Mouse (Mus musculus): ENCODE measurements around the gene Zzef1. TPM values are rescaled to one million over a fixed set of nuclear protein-coding genes. Genes with fewer than 3 reads are reported as not detected.

Gene Zzef1
- polyA plus RNA-seq (2012; ENCODE audit: insufficient read depth, low replicate concordance), result 8.9 and 9.1 TPM in 2 replicates

- H3K36me3 ChIP-seq (replicated peaks; ENCODE audit: low read length), result peaks cover 22% of the 10 kb centered on the region
- TF ChIP-seq GATA1 (IDR thresholded peaks at IDR 0.05; ENCODE audit: borderline replicate concordance, low read length), result no peak
- TF ChIP-seq FLI1 (IDR thresholded peaks at IDR 0.05; ENCODE audit: low read length), result peak; percentile 28; the same call in 1 of the 2 replicates
- H3K4me1 ChIP-seq, result peaks cover 57% of the 10 kb centered on the region
- no peaks in the 10 kb centered on the region for H3K27me3 ChIP-seq (replicated peaks)
- no peaks in the 10 kb centered on the region for H3K9me3 ChIP-seq
- peak within 1 kb of the TSS; percentile 99 for H3K4me3 ChIP-seq (replicated peaks)
Measured at GRCm38 (mm10) chr11:72795455-72796295, at the start of gene Zzef1, which contains the start of gene Cyb5d2. Gene Zzef1 (plus strand): TSS chr11:72796226. Gene Cyb5d2 (minus strand): TSS chr11:72796142.

GRCm38 (mm10) chr11:72751956-72752355 is 44.1 kb upstream of the Zzef1 start:
- H3K4me1 ChIP-seq, result peaks cover 14% of the 10 kb centered on the region
- H3K36me3 ChIP-seq (replicated peaks; ENCODE audit: low read length), result peaks cover 98% of the 10 kb centered on the region
- H3K4me3 ChIP-seq (replicated peaks), result no peak overlapping the region
- H3K9me3 ChIP-seq, result no peaks in the 10 kb centered on the region
- H3K27me3 ChIP-seq (replicated peaks), result no peaks in the 10 kb centered on the region
- no peak for TF ChIP-seq GATA1 (IDR thresholded peaks at IDR 0.05; ENCODE audit: borderline replicate concordance, low read length)
- TF ChIP-seq FLI1 (IDR thresholded peaks at IDR 0.05; ENCODE audit: low read length), result no peak

- Histone ChIP-seq H3K36me3 (replicated peaks; ENCODE audit: low read length) (peaks cover 97% of the 10 kb centered on the region), H3K4me3 (replicated peaks) (peak overlapping the region; percentile 65), H3K9me3 (no peaks in the 10 kb centered on the region), H3K27me3 (replicated peaks) (no peaks in the 10 kb centered on the region), H3K4me1 (peaks cover 18% of the 10 kb centered on the region)
- TF ChIP-seq FLI1 (IDR thresholded peaks at IDR 0.05; ENCODE audit: low read length), result no peak
- no peak for TF ChIP-seq GATA1 (IDR thresholded peaks at IDR 0.05; ENCODE audit: borderline replicate concordance, low read length)
Measured at GRCm38 (mm10) chr11:72758316-72758715, 37.7 kb upstream of the Zzef1 start.

- no peak for TF ChIP-seq FLI1 (IDR thresholded peaks at IDR 0.05; ENCODE audit: low read length)
- TF ChIP-seq GATA1 (IDR thresholded peaks at IDR 0.05; ENCODE audit: borderline replicate concordance, low read length), result no peak
Measured at GRCm38 (mm10) chr11:72759581-72759980, 36.4 kb upstream of the Zzef1 start.

GRCm38 (mm10) chr11:72760781-72761180 is 35.2 kb upstream of the Zzef1 start:
- Histone ChIP-seq H3K4me3 (replicated peaks) (no peak overlapping the region), H3K27me3 (replicated peaks) (no peaks in the 10 kb centered on the region), H3K36me3 (replicated peaks; ENCODE audit: low read length) (peaks cover 89% of the 10 kb centered on the region), H3K4me1 (peaks cover 18% of the 10 kb centered on the region), H3K9me3 (no peaks in the 10 kb centered on the region)
- no peak for TF ChIP-seq FLI1 (IDR thresholded peaks at IDR 0.05; ENCODE audit: low read length)
- TF ChIP-seq GATA1 (IDR thresholded peaks at IDR 0.05; ENCODE audit: borderline replicate concordance, low read length), result no peak

More at GRCm38 (mm10) chr11:72759581-72759980, 36.4 kb upstream of the Zzef1 start:
- Histone ChIP-seq H3K4me3 (replicated peaks) (no peak overlapping the region), H3K4me1 (peaks cover 18% of the 10 kb centered on the region), H3K9me3 (no peaks in the 10 kb centered on the region), H3K36me3 (replicated peaks; ENCODE audit: low read length) (peaks cover 97% of the 10 kb centered on the region), H3K27me3 (replicated peaks) (no peaks in the 10 kb centered on the region)

GRCm38 (mm10) chr11:72764270-72764669 is 31.8 kb upstream of the Zzef1 start:
- Histone ChIP-seq H3K27me3 (replicated peaks) (no peaks in the 10 kb centered on the region), H3K36me3 (replicated peaks; ENCODE audit: low read length) (peaks cover 78% of the 10 kb centered on the region), H3K9me3 (no peaks in the 10 kb centered on the region), H3K4me3 (replicated peaks) (no peak overlapping the region), H3K4me1 (peaks cover 6% of the 10 kb centered on the region)
- TF ChIP-seq GATA1 (IDR thresholded peaks at IDR 0.05; ENCODE audit: borderline replicate concordance, low read length) (no peak), FLI1 (IDR thresholded peaks at IDR 0.05; ENCODE audit: low read length) (no peak)

GRCm38 (mm10) chr11:72767716-72768115 is 28.3 kb upstream of the Zzef1 start:
- no peak overlapping the region for H3K4me3 ChIP-seq (replicated peaks)
- H3K9me3 ChIP-seq, result no peaks in the 10 kb centered on the region; the same call in 1 of the 2 replicates
- peaks cover 72% of the 10 kb centered on the region for H3K36me3 ChIP-seq (replicated peaks; ENCODE audit: low read length)
- TF ChIP-seq FLI1 (IDR thresholded peaks at IDR 0.05; ENCODE audit: low read length) (no peak), GATA1 (IDR thresholded peaks at IDR 0.05; ENCODE audit: borderline replicate concordance, low read length) (no peak)
- H3K4me1 ChIP-seq, result no peaks in the 10 kb centered on the region
- H3K27me3 ChIP-seq (replicated peaks), result no peaks in the 10 kb centered on the region

GRCm38 (mm10) chr11:72769061-72769460 is 27.0 kb upstream of the Zzef1 start:
- H3K4me3 ChIP-seq (replicated peaks), result no peak overlapping the region
- TF ChIP-seq FLI1 (IDR thresholded peaks at IDR 0.05; ENCODE audit: low read length) (no peak), GATA1 (IDR thresholded peaks at IDR 0.05; ENCODE audit: borderline replicate concordance, low read length) (no peak)
- H3K27me3 ChIP-seq (replicated peaks), result no peaks in the 10 kb centered on the region
- no peaks in the 10 kb centered on the region for H3K4me1 ChIP-seq
- no peaks in the 10 kb centered on the region; the same call in 1 of the 2 replicates for H3K9me3 ChIP-seq
- peaks cover 58% of the 10 kb centered on the region for H3K36me3 ChIP-seq (replicated peaks; ENCODE audit: low read length)

GRCm38 (mm10) chr11:72770324-72770723 is 25.7 kb upstream of the Zzef1 start:
- no peak for TF ChIP-seq GATA1 (IDR thresholded peaks at IDR 0.05; ENCODE audit: borderline replicate concordance, low read length)
- no peak for TF ChIP-seq FLI1 (IDR thresholded peaks at IDR 0.05; ENCODE audit: low read length)
- H3K36me3 ChIP-seq (replicated peaks; ENCODE audit: low read length), result peaks cover 52% of the 10 kb centered on the region
- H3K4me1 ChIP-seq, result no peaks in the 10 kb centered on the region
- no peaks in the 10 kb centered on the region; the same call in 1 of the 2 replicates for H3K9me3 ChIP-seq
- no peaks in the 10 kb centered on the region for H3K27me3 ChIP-seq (replicated peaks)
- H3K4me3 ChIP-seq (replicated peaks), result no peak overlapping the region

- Histone ChIP-seq H3K9me3 (no peaks in the 10 kb centered on the region; the same call in 1 of the 2 replicates), H3K36me3 (replicated peaks; ENCODE audit: low read length) (peaks cover 57% of the 10 kb centered on the region), H3K4me1 (no peaks in the 10 kb centered on the region), H3K4me3 (replicated peaks) (no peak overlapping the region), H3K27me3 (replicated peaks) (no peaks in the 10 kb centered on the region)
- no peak for TF ChIP-seq FLI1 (IDR thresholded peaks at IDR 0.05; ENCODE audit: low read length)
- TF ChIP-seq GATA1 (IDR thresholded peaks at IDR 0.05; ENCODE audit: borderline replicate concordance, low read length), result no peak
Measured at GRCm38 (mm10) chr11:72770816-72771215, 25.2 kb upstream of the Zzef1 start.
